Comparison of ENCODE assay signal across 8 mouse cellular contexts in the genomic region with DNA sequence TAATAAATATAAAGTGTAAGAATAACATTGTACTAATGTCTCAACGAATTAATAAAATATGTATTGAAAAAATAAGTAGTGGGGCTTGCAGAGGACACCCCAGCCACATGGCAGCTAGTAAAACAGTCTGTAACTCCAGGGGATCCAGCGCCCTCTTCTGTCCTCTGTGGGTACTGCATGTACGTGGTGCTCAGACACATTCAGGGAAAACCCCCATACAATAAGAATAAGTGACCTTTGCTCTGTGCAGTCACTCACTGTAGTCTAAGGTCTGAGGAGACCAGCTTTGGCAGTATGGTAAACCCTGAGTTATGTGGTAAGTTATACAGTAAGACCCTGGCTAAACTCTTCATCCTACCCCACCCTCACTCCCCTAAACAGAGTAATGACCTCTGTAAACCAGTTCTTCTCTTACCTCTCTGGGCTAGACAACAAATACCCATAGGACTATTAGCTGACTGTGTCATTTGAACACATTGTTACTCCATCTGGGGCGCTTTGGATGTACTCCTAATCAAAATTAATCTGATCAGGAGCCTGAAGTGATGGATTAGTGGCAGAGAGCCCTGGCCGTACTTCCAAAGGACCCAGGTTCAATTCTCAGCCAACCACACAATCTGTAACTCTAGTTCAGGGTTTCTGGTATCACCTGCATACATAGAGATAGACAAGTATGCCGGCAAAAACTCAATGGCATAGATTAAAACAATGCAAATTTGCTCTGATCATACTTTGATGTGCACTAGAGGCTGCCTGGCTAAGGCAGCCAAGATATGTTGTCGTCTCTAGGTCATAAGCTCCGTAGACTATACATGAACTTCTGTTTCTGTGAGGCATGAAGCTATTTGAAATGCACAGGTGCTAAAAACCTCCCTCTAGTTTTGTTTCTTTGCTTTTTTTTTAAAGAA. TPM values are rescaled to one million over a fixed set of nuclear protein-coding genes. Genes with fewer than 3 reads are reported as not detected.
DNase-seq lines count a peak whose midpoint lies in the region; ATAC-seq and TF ChIP-seq lines count a peak whose summit lies in the region.

No protein-coding gene starts in this region.

- H3ac ChIP-seq in C2C12 (ENCODE audit: control insufficient read depth, insufficient read length, low read depth): no peak overlapping the region

- no peaks in the 10 kb centered on the region; the same call in 1 of the 2 replicates for H3K4me1 ChIP-seq in embryonic facial prominence, embryonic 11.5 days (ENCODE audit: control insufficient read depth, insufficient read depth, low read length)
- H3K4me1 ChIP-seq in heart, embryonic 10.5 days: peaks cover 75% of the 10 kb centered on the region
- H3K4me1 ChIP-seq in kidney, postnatal 0 days (replicated peaks; ENCODE audit: insufficient read depth, low read length): peaks cover 38% of the 10 kb centered on the region
- H3K4me1 ChIP-seq in liver, embryonic 12.5 days: peaks cover 86% of the 10 kb centered on the region
- peaks cover 81% of the 10 kb centered on the region for H3K4me1 ChIP-seq in neural tube, embryonic 15.5 days

- H3K79me2 ChIP-seq in C2C12 (ENCODE audit: control insufficient read depth, insufficient read depth): peaks cover 96% of the 10 kb centered on the region

- no peak overlapping the region for H3K27ac ChIP-seq in embryonic facial prominence, embryonic 11.5 days (replicated peaks; ENCODE audit: low read depth, low read length)
- H3K27ac ChIP-seq in heart, embryonic 10.5 days: peak overlapping the region; percentile 62; the same call in 1 of the 2 replicates
- peak overlapping the region; percentile 83 for H3K27ac ChIP-seq in kidney, postnatal 0 days
- H3K27ac ChIP-seq in liver, embryonic 12.5 days: peak overlapping the region; percentile 96
- H3K27ac ChIP-seq in neural tube, embryonic 15.5 days (replicated peaks): peak overlapping the region; percentile 66; the same call in 1 of the 2 replicates

- H3K79me3 ChIP-seq in C2C12 (ENCODE audit: low read depth): peaks cover 83% of the 10 kb centered on the region

- TF ChIP-seq CTCF in C2C12 (IDR thresholded peaks at IDR 0.05; ENCODE audit: control insufficient read depth, insufficient read depth, insufficient read length): peak; percentile 89
- TF ChIP-seq CTCF in kidney, postnatal 0 days (IDR thresholded peaks at IDR 0.05; ENCODE audit: low read depth): peak; percentile 97

- H3K4me2 ChIP-seq in embryonic facial prominence, embryonic 11.5 days (ENCODE audit: low read depth, low read length): no peak overlapping the region
- 0 out of 2 replicates have a peak overlapping the region, but pooled peaks have one; percentile 37 for H3K4me2 ChIP-seq in kidney, postnatal 0 days (ENCODE audit: low read length)
- peak overlapping the region; percentile 41 for H3K4me2 ChIP-seq in liver, embryonic 12.5 days
- H3K4me2 ChIP-seq in neural tube, embryonic 15.5 days: no peak overlapping the region

- H3K9ac ChIP-seq in embryonic facial prominence, embryonic 11.5 days (replicated peaks; ENCODE audit: low read length): no peak overlapping the region
- H3K9ac ChIP-seq in kidney, postnatal 0 days (ENCODE audit: low read depth, low read length): no peak overlapping the region
- H3K9ac ChIP-seq in liver, embryonic 12.5 days: peak overlapping the region; percentile 37
- H3K9ac ChIP-seq in neural tube, embryonic 15.5 days (replicated peaks): no peak overlapping the region

- no peak overlapping the region for H3K4me3 ChIP-seq in C2C12 (ENCODE audit: insufficient read depth, poor library complexity, severe bottlenecking)
- H3K4me3 ChIP-seq in embryonic facial prominence, embryonic 11.5 days (ENCODE audit: low read depth, low read length): no peak overlapping the region
- no peak overlapping the region for H3K4me3 ChIP-seq in heart, embryonic 10.5 days
- H3K4me3 ChIP-seq in kidney, postnatal 0 days (replicated peaks; ENCODE audit: low read depth, low read length): no peak overlapping the region
- no peak overlapping the region for H3K4me3 ChIP-seq in liver, embryonic 12.5 days
- no peak overlapping the region for H3K4me3 ChIP-seq in neural tube, embryonic 15.5 days (replicated peaks)

- no peak for ATAC-seq in embryonic facial prominence, embryonic 11.5 days (replicated peaks; ENCODE audit: insufficient number of reproducible peaks, low FRiP score, low TSS enrichment, low read depth)
- peak; percentile 53; the same call in 1 of the 2 replicates for ATAC-seq in kidney, postnatal 0 days (replicated peaks; ENCODE audit: low FRiP score, low read depth)
- peak; percentile 33; the same call in 1 of the 2 replicates for ATAC-seq in liver, embryonic 12.5 days
- 0 out of 2 replicates have a peak, but pooled peaks have one; percentile 16 for ATAC-seq in neural tube, embryonic 15.5 days (ENCODE audit: low FRiP score)

- DNase-seq in adrenal gland, adult 8-10 months: peak; percentile 49
- DNase-seq in embryonic facial prominence, embryonic 11.5 days (ENCODE audit: low spot score): peak; percentile 73
- DNase-seq in heart, embryonic 10.5 days (ENCODE audit: low spot score): peak; percentile 91
- peak; percentile 82 for DNase-seq in kidney, postnatal 0 days (ENCODE audit: low spot score)
- peak; percentile 79 to 92 for DNase-seq in thymus, postnatal 10 days (ENCODE audit: low spot score in 2 of 2)

- WGBS in embryonic facial prominence, embryonic 11.5 days: 60% methylated on average over 8 of the region's 8 CpGs
- 58% methylated on average over 8 of the region's 8 CpGs for WGBS in heart, embryonic 10.5 days
- WGBS in kidney, postnatal 0 days: 52% methylated on average over 8 of the region's 8 CpGs
- 45% methylated on average over 8 of the region's 8 CpGs for WGBS in liver, embryonic 12.5 days (ENCODE audit: insufficient replicate concordance)
- 53% methylated on average over 8 of the region's 8 CpGs for WGBS in neural tube, embryonic 15.5 days

- no peaks in the 10 kb centered on the region for H3K9me3 ChIP-seq in embryonic facial prominence, embryonic 11.5 days (replicated peaks; ENCODE audit: control insufficient read depth, low read length)
- no peaks in the 10 kb centered on the region for H3K9me3 ChIP-seq in heart, embryonic 10.5 days
- no peaks in the 10 kb centered on the region for H3K9me3 ChIP-seq in kidney, postnatal 0 days (replicated peaks; ENCODE audit: low read length)
- no peaks in the 10 kb centered on the region for H3K9me3 ChIP-seq in liver, embryonic 12.5 days (replicated peaks)
- no peaks in the 10 kb centered on the region for H3K9me3 ChIP-seq in neural tube, embryonic 15.5 days (replicated peaks)

- H3K27me3 ChIP-seq in C2C12 (ENCODE audit: control insufficient read depth, insufficient read depth, insufficient read length): no peaks in the 10 kb centered on the region
- no peaks in the 10 kb centered on the region for H3K27me3 ChIP-seq in embryonic facial prominence, embryonic 11.5 days (ENCODE audit: control insufficient read depth, insufficient read depth, low read length)
- H3K27me3 ChIP-seq in heart, embryonic 10.5 days (ENCODE audit: insufficient read depth, poor library complexity, severe bottlenecking): no peaks in the 10 kb centered on the region
- no peaks in the 10 kb centered on the region for H3K27me3 ChIP-seq in kidney, postnatal 0 days (ENCODE audit: insufficient read depth, low read length)
- no peaks in the 10 kb centered on the region for H3K27me3 ChIP-seq in liver, embryonic 12.5 days (replicated peaks)
- no peaks in the 10 kb centered on the region for H3K27me3 ChIP-seq in neural tube, embryonic 15.5 days (replicated peaks)

- peaks cover 19% of the 10 kb centered on the region for H3K36me3 ChIP-seq in C2C12 (ENCODE audit: control insufficient read depth, insufficient read depth)
- H3K36me3 ChIP-seq in embryonic facial prominence, embryonic 11.5 days (replicated peaks; ENCODE audit: control insufficient read depth, insufficient read depth, low read depth, low read length): peaks cover 3% of the 10 kb centered on the region
- H3K36me3 ChIP-seq in heart, embryonic 10.5 days: peaks cover 9% of the 10 kb centered on the region
- H3K36me3 ChIP-seq in kidney, postnatal 0 days (ENCODE audit: insufficient read depth, low read length): peaks cover 8% of the 10 kb centered on the region; the same call in 1 of the 2 replicates
- peaks cover 19% of the 10 kb centered on the region for H3K36me3 ChIP-seq in liver, embryonic 12.5 days
- H3K36me3 ChIP-seq in neural tube, embryonic 15.5 days: no peaks in the 10 kb centered on the region

RNA-seq across cellular contexts. Expression of a gene that starts 18.6 kb away (rescaled TPM):
- 180 TPM for polyA plus RNA-seq in C2C12 (2012; fragmentation: generic; extraction: Trizol)
- 100 to 1,000 TPM in 2 of 4 experiments, 10 to 100 TPM in 2; 83.2 to 144 (median 107) TPM for total RNA-seq in adrenal gland, adult 8-10 months (2022)
- 105 and 109 TPM in 2 replicates for polyA plus RNA-seq in embryonic facial prominence, embryonic 11.5 days (2014; fragmentation: Nextera tagmentation; extraction: Ambion mirVana)
- 129 and 133 TPM in 2 replicates for polyA plus RNA-seq in heart, embryonic 10.5 days (2016; fragmentation: Nextera tagmentation; extraction: Ambion mirVana)
- 89.0 and 98.5 TPM in 2 replicates for polyA plus RNA-seq in kidney, postnatal 0 days (2015; fragmentation: Nextera tagmentation; extraction: Ambion mirVana)
- polyA plus RNA-seq in liver, embryonic 12.5 days (2016; fragmentation: Nextera tagmentation; extraction: Ambion mirVana): 96.9 and 99.4 TPM in 2 replicates
- 187 and 190 TPM in 2 replicates for polyA plus RNA-seq in neural tube, embryonic 15.5 days (2015; fragmentation: Nextera tagmentation; extraction: Ambion mirVana)

RNA-seq across cellular contexts. Expression of a gene that starts 37.9 kb away (rescaled TPM):
- 20.2 TPM for polyA plus RNA-seq in C2C12 (2012; fragmentation: generic; extraction: Trizol)
- total RNA-seq in adrenal gland, adult 8-10 months (2022): 10 to 100 TPM in 3 of 4 experiments, 1 to 10 TPM in 1; 8.9 to 13.7 (median 12.5) TPM
- 19.9 and 21.0 TPM in 2 replicates for polyA plus RNA-seq in embryonic facial prominence, embryonic 11.5 days (2014; fragmentation: Nextera tagmentation; extraction: Ambion mirVana)
- polyA plus RNA-seq in heart, embryonic 10.5 days (2016; fragmentation: Nextera tagmentation; extraction: Ambion mirVana): 13.5 and 19.4 TPM in 2 replicates
- polyA plus RNA-seq in kidney, postnatal 0 days (2015; fragmentation: Nextera tagmentation; extraction: Ambion mirVana): 10.7 and 11.9 TPM in 2 replicates
- polyA plus RNA-seq in liver, embryonic 12.5 days (2016; fragmentation: Nextera tagmentation; extraction: Ambion mirVana): 12.2 TPM in 2 replicates
- polyA plus RNA-seq in neural tube, embryonic 15.5 days (2015; fragmentation: Nextera tagmentation; extraction: Ambion mirVana): 11.1 and 13.6 TPM in 2 replicates

RNA-seq across cellular contexts. Expression of a gene that starts 47.0 kb away (rescaled TPM):
- polyA plus RNA-seq in C2C12 (2012; fragmentation: generic; extraction: Trizol): 0.06 TPM
- under 1 TPM in 3 of 4 experiments, not detected in 1; 0.14 to 0.24 (median 0.17) TPM for total RNA-seq in adrenal gland, adult 8-10 months (2022)
- 0.18 and 0.26 TPM in 2 replicates for polyA plus RNA-seq in embryonic facial prominence, embryonic 11.5 days (2014; fragmentation: Nextera tagmentation; extraction: Ambion mirVana)
- 0.11 and 0.13 TPM in 2 replicates for polyA plus RNA-seq in heart, embryonic 10.5 days (2016; fragmentation: Nextera tagmentation; extraction: Ambion mirVana)
- polyA plus RNA-seq in kidney, postnatal 0 days (2015; fragmentation: Nextera tagmentation; extraction: Ambion mirVana): 0.66 and 0.96 TPM in 2 replicates
- polyA plus RNA-seq in liver, embryonic 12.5 days (2016; fragmentation: Nextera tagmentation; extraction: Ambion mirVana): 0.31 and 0.37 TPM in 2 replicates
- 4.6 and 6.7 TPM in 2 replicates for polyA plus RNA-seq in neural tube, embryonic 15.5 days (2015; fragmentation: Nextera tagmentation; extraction: Ambion mirVana)

RNA-seq across cellular contexts. Expression of a gene that starts 58.6 kb away (rescaled TPM):
- 0.16 TPM for polyA plus RNA-seq in C2C12 (2012; fragmentation: generic; extraction: Trizol)
- total RNA-seq in adrenal gland, adult 8-10 months (2022): under 1 TPM in 2 of 4 experiments, not detected in 2; 0.45 to 0.92 TPM
- polyA plus RNA-seq in embryonic facial prominence, embryonic 11.5 days (2014; fragmentation: Nextera tagmentation; extraction: Ambion mirVana): 0.42 TPM in 1 of 2 replicates, not detected in the other
- polyA plus RNA-seq in heart, embryonic 10.5 days (2016; fragmentation: Nextera tagmentation; extraction: Ambion mirVana): 0.20 TPM in 1 of 2 replicates, not detected in the other
- polyA plus RNA-seq in kidney, postnatal 0 days (2015; fragmentation: Nextera tagmentation; extraction: Ambion mirVana): 0.09 TPM in 1 of 2 replicates, not detected in the other
- polyA plus RNA-seq in liver, embryonic 12.5 days (2016; fragmentation: Nextera tagmentation; extraction: Ambion mirVana): 0.30 TPM in 2 replicates
- polyA plus RNA-seq in neural tube, embryonic 15.5 days (2015; fragmentation: Nextera tagmentation; extraction: Ambion mirVana): 0.66 and 0.90 TPM in 2 replicates

Comparison
In these comparisons a context has a peak if more than half of its experiments do, and no peak if none do; other contexts are left out.
1. H3K4me2 ChIP-seq: peak in kidney, postnatal 0 days (single experiment) and liver, embryonic 12.5 days (single experiment); none in embryonic facial prominence, embryonic 11.5 days (single experiment) and neural tube, embryonic 15.5 days (single experiment).
2. Peak in every context shown above with its lines, with median percentiles within 50 percentile points of each other: DNase-seq.